Mouse (Mus musculus) thymus, postnatal 4 days (tissue): ENCODE results near the gene Ptges.

Experiments used
- DNase-seq: peaks from one replicate; pipeline ENCODE4 v3.0.0; 2021

Ptges gene

DNA sequence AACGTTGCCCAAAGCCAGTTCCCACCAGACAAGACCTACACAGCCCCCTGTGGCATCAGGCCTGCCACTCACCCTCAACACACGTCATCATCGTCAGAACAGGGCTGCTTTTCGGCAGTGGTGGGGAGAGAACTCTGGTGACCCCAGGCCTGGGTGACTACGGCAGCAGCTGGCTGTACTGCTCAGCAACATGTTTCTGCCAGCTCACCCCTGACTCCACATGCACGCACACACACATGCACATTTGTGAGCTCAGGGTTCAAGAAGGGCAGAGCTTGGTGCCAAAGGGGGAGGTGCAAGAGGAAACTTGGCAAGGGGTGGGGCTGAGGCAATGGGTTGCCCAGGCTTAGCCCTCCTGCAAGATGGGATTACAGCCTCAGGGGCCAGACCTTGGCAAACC, 32.4 kb downstream of the Ptges start:
- peak; percentile 24 for DNase-seq

DNA sequence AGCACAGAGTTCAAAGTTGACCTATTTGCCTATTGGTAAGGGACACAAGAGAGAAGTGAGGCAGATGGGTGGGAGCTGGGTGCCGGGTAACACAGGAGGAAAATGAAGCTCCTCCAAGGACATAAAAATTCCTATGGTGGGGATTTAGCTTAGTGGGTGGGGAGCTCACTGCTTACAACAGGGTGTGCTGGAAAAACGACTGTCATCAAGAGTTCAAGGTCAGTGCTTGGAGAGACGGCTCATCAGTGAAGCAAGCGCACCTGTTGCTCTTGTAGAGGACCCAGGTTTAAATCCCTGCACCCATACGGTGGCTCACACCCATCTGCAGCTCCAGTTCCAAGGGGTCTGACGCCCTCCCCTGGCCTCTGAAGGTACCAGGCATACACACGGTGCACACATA, 35.7 kb downstream of the Ptges start:
- no peak for DNase-seq

DNA sequence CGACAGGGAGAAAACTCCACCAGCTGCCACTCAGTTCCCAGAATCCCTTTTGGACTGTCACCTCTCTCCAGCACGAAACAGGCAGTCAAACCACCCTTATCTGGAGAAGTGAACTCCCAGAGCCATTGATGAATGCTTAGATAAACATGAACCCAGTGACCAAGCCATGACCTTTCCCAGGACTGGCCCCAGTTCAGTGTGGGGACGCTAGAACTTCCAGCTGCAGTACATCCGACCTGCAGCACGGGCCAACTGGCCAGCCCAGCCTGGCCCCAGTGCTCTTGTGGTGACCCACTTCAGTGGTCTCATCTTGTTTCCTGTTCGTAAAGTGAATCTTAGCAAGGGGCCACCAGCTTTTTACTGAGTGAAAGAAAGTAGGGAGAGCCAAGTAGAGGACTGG, 36.3 kb downstream of the Ptges start:
- no peak for DNase-seq

DNA sequence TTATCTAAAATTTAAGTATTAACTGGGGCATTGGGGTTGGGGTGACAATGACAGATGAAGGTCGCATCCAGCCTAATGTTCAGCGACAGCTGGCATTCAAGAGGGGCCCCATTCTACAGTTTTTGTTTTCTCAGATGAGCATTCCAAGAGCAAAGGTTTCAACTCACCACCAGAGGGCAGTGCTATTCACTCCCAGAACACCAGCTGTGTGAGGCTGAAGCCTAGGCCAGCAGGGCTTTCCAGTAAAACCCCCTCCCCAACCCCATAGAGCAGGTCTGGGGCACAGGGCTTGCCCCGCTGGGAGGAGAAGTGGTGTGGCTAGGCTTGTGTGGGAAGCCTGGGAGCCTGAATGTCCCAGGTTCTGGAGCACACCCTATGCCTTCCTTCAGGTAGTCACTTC, 38.7 kb downstream of the Ptges start:
- peak; percentile 63 for DNase-seq

DNA sequence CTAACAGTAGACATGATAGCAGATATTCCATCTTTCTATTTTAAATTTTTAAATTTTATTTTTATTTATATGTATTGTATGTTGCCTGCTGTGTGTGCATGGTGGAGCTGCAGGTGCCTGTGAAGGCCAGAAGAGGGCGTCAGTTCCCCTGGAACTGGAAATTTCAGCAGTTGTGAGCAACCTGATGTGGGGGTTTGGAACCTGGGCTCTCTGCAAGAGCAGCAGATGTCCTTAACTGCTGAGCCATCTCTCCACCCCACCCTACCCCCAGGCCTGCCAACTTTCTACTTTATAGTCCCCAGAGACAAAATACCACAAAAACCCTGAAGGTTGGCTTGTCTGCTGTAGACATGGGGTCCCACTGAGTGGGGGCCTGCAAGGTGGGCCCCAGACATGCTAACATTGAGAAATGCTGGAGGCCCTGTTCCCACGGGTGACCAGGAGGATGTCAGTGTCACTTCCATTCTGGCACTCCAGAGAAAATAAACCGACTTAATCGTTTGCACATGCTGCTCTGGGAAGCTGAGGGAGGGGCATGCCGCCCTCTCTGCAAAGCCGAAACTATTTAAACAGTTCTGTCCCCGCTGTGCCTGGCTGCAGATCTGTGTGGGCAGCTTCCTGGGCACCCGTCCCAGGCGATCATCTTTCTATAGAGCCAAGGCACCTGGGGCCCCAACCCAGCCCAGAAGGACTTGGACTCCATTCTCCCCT, 44.1 kb downstream of the Ptges start:
- DNase-seq = no peak

DNA sequence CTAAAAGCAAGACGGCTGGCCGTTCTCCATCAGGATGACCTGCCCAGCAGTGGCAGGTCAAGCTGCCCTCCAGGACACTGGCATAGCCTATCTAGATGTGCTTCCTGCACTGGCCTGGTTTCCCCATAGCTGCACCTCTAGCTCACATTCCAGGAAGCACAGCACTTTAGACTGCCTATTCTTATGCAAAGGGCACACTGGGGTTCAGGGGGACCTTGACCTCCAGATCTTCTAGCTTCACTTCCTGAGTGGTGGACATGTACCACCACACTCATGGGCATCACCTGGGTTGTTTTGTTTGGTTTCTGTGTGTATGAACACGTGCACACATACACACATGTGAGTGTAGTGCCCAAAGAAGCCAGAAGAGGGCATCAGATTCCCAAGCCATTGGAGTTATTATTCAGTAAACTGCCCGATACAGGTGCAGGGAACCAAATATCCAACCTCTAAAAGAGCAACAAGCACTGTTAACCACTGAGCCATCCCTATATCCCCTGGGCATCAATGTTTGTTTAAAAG, 44.8 kb downstream of the Ptges start:
- no peak for DNase-seq

DNA sequence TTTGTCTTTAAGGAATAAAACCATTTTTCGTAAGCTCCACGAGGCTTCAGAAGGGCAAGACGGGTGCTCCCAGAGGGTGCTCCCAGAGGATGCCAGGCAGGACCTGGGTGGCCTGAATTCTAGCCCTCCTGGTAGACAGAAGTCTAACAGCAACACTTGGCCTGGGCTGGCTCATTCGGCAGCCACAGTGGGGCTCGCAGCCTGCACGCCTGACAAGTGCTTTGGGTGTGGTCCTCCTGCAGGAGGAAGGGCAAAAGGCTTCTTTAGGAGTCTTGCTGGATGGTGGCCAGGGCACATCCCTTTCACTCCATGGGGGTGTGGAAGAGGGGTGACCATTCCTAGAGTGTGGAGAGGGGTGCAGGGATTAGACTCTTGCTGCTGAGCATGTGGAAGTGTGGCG, 48.4 kb downstream of the Ptges start:
- DNase-seq = no peak

DNA sequence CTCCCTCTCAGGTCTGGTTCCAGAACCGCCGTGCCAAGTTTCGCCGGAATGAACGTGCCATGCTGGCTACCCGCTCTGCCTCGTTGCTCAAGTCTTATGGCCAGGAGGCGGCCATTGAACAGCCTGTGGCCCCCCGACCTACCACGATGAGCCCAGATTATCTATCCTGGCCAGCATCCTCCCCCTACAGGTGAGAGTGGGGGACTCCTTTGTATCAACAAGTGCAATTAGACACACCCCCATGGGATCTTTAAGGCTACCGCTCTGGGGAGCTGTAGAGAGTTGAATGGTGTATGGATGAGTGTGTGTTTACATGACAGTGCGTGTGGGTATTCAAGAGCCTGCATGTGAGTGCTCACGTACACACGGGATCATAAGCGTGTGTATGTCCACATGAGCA, 50.2 kb downstream of the Ptges start:
- no peak for DNase-seq

DNA sequence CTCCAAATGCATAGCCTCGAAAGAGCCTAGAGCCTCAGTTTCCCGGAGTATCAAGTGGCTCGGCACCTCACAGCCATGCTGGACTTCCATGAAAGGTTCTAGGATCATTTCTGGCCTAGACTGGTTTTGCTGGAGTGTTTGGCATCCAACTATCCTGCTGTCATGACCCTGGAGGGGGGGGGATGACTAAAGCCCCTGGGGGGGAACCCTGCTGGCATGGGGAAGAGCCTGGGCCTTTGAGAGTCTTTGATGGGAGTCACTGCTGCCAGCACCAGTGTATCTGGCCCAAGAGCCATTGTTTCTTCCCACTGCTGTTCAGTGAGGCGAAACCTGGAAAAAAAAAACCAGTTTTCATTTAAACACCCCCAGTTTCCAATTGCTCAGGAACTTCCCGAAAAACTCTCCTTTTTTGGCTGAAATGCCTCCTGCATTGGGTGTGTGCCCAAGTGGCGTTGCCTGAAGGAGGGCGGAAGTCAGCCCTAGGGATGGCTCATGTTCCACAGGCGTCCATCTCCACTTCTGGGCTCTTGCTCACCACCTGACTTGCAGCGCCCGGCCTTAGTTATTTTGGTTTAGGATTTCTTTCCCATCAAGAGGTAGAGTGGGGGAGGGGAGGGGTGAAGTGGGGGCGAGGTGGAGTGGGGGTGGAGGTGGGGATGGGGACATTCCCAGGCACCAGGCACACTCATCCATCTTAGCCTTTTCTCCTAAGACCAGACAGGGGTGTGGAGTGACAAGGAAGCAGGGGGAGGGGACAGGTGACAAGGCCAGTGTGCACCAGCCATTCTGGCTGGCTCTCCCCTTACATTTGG, 53.8 kb downstream of the Ptges start:
- no peak for DNase-seq

DNA sequence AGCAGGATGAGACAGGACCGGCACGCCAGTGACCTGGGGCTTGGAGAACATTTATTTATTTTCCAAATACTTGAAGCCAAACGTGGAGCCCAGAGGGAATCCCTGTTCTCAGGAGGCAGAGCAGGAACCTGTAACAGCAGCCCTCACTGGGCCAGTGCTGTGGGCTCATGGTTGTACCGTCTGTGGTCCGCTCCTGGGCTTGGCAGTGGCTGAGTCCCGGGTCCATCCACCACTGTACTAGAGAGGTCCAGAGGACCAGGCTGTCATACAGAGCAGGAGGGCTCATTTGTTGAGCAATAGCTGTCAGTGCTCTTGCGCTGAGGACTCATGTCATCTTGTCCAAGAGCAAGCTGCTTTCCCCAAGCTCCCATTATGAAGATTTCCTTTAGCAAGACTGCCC, 54.6 kb downstream of the Ptges start:
- no peak for DNase-seq

DNA sequence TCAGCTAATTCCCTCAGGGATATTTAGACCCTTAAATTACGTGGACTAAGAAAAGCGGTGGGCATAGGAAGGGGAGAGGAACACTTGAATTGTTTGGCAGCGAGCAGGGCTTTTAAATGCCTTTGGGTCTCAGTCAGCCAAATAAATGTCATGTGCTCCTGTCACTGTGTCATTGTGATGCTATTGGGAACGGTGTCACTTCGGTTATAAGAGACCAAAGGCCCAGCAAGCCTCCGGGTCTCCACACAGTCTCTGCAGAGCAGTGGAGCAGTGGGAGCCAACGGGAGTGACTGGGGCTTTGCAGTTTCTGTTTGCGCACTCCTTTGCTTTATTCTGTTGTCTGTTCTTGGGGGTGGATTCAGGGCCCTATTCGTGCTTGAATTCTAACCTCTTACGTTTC, 55.2 kb downstream of the Ptges start:
- DNase-seq = no peak

DNA sequence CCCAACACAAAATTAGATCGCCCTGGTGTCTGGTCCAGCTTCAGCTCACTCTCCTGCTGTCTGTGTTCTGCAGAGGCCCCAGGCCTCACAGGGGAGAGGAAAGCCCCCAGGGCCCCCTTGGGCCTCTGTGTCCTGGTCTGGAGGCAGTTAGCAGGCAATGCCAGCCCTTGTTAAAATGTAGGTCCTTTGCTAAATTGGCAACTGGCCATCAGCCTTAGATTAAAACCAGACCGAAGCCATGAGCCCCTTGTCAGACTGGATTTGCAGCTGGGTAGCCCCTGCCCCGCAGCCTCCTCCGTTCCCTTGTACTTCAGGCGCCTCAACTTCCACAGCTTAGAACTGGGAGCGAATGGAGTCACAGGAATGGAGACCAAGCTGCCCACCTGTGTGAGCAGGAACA, 57.0 kb downstream of the Ptges start:
- DNase-seq = no peak

DNA sequence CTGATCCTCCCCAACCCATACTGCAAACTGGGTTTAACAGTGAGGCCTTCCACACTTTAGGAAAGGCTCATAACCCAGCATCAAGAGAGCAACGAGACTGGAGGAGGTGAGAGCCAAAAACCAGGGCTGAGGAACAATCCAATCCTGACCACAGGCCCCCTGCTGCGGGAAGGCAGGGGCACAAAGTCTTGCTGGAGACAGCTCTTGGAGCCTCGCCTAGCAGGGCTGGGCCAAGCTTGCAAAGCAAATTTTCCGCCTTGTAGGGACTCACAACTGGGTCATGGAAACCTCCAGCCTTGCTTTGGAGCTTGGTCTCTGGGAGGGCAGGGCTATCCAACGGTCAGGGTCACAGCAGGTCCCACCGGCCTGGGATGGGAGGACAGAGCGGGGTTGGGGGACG, 58.8 kb downstream of the Ptges start:
- no peak for DNase-seq

DNA sequence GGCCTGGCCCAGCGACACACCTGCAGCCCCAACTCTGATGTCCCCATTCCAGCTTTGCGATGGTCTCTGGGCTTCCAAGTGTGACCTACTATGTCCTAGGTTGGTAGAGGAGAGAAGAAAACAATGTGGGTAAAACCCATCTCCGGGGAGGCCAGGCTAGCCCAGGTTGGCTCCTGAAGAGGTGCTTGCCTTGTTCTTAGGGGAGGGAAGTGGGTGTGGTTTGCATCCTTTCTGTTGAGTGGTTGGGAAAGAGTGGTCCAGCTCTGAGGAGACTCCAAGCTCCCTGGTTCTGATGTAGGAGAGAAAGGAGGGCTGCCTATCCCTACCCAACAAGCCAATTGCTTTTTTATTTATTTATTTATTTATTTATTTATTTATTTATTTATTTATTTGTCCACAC, 64.2 kb downstream of the Ptges start:
- no peak for DNase-seq

DNA sequence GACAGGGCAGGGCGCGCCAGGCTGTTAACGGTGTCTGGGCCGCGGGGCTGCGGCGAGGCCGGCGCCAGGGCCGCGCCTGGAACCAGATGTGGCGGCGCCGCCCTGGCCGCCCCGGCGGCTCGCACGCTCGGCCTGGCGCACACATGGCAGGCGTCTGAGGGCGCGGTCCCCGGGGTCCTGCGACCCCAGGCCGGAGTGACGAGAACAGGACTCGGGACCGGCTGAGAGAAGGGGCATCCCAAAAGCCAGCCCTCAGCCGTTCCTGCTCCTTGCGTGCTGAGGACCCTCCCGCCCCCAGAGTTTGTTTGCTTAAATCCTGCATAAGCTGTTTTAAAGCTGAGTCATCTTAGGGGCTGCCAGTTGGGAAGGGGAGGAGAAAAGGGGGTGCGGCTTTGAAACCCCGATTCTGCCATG, 64.7 kb downstream of the Ptges start:
- DNase-seq = no peak

DNA sequence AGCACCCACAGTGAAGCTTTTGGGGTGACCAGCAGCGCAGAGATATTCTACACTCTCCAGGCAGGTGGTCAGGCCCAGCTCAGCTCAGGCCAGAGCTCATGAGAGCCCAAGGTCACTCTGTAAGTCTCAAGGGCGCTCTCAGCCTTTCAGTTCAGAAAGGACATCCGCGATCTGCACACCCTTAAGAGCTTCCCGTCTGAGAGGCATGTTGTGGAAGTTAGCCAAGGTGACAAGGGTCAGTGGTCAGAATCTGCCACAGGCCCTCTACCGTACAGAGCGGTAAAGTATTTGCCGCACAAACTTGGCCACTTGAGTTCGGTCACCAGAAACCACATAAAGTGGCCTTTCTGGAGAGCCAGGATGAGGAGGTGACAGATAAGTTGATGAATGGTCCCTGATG, 66.1 kb downstream of the Ptges start:
- no peak for DNase-seq

DNA sequence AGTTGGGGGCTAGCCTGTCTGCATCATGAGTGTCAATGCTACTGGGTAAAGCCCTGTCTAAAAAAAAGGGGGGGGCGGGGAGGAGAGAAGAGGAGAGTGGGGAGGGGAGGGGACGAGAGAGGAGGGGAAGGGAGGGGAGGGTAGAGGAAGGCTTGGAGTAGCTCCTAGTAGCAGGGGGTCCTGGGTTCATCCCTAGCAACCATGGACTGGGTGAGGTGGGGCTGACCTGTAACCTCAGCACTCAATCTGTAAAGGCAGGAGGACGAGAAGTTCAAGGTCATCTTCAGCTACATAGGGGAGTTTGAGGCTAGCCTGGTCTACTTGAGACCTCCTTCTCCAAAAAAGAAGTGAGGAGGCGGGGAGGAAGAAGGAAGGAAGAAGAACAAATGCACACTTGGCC, 67.6 kb downstream of the Ptges start:
- no peak for DNase-seq

DNA sequence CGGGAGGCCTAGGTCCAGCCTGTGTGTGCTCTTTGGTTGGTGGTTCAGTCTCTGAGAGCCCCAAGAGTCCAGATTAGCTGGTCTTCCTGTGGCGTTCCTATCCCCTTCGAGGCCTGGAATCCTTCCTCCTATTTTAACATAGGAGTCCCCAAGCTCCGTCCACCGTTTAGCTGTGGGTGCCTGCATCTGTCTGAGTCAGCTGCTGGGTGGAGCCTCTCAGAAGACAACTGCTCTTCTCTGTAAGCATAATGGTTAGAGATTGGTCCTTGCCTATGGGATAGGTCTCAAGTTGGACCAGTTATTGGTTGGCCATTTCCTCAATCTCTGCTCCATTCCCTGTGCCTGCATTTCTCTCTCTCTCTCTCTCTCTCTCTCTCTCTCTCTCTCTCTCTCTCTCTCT, 69.9 kb downstream of the Ptges start:
- DNase-seq = no peak

DNA sequence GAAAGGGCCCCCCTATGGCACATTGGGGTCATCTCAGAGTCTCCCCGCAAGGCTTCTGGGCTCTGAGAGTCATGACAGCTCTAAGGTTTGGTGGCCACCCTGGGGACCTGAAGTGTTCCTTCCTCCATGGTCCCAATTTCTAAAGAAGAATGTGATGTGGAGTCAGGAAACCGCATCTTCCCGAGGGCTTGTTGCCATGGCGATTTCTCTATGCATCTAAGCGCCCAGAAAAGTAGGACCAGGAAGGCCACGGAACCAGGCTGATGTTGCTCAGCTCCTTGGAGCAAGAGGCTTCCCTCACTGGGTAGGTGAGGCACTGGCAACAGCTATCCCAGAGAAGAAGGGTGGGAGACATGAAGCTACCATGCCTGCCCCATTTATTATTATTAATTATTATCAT, 72.6 kb downstream of the Ptges start:
- no peak for DNase-seq

DNA sequence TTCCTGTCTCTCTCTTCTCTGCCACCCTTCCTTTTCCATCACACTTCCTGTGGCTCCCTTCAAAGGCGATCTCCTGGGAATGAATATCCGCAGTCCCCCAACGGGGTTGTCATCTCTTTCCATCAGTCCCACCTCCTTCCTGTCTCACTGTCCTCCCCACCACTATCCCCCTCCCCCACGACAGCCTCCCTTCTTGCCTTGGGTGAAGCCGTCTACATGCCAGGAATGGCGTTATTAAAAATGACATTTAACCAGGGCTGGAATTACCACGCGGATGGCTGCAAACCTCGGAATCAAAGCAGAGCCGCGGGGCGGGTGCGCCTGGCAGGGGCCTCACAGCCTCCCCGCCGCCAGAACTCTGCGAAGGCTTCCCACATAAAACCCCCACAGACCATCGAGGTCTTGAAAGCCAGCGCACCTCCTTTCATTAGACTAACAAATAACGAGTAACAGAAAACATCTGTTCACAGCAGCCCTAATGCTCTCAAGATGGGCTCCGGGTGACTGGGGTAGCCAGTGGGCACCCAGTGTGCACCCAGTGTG, 76.8 kb downstream of the Ptges start:
- no peak for DNase-seq

DNA sequence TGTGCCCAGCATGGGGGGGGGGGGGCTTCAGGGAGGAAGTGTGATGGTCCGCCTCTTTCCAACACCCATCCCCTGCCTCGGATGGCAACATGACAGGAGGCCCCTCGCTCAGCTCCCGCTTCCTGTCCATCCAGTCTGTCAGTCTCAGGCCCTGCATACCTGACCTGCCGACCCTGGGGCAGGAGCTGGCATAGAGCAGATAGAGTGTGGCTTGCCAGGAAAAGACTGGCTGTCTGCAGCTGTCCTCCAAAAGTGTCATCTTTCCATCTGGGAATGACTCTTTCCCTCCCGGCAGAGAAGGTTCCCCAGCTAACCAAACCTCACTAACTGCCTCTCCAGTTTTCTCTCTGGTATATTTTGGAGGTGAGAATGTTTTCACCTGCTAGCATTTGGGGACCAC, 79.1 kb downstream of the Ptges start:
- no peak for DNase-seq

DNA sequence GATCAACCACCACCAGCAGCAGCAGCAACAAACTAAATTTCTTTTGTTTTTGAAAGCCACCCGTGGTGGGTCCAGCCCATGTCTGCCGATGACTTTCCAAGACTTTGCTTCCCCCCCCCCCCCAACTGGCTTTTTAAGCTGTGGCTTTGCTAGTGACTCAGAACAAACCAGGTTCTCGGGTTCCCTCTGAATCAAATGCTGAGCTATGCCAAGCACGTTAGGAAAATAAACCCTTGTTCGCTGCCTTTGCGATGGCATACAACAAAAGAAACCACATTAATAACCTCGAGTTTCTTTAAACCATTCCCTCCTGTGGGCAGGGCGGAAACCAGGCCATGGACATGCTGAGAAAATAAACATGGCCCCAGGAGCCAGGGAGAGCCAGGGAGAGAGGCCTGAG, 81.5 kb downstream of the Ptges start:
- DNase-seq = no peak

DNA sequence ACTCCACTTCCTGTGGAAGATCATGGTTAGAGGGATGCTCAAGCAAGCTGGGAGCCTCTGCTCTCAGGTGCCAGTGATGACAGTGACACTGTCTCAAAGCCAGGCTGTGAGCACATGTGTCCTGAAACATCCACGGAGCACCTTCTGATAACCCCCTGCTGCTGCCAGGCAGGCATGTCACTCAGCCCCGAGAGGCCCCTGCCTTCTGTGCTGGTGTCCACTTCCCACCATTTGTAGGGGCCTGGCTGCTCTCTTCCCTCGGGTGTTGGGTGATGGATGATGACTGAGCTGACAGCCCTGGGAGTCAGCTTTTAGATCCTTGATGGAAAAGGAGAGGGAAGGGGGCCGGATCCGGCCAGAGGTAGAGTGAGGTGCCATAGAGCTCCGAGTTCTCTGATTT, 82.9 kb downstream of the Ptges start:
- no peak for DNase-seq

DNA sequence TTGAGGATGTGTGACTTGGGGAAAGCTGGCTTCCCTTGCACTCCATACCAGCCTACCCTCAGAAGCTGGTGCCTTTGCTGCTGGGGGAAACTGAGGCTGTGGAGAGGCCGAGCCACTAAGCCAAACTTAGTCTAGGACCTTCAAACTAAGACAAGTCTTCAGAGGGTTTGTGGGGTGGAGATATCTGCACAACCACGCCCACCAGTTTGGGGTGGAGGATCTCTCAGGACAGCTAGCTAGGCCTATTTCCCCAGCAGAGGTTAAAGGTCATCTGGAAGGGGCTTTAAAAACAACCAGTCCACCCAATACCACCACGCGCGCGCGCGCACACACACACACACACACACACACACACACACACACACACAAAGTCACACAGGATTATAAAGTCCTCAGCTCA, 83.4 kb downstream of the Ptges start:
- no peak for DNase-seq
